ENCODE assay signal across 30 mouse cellular contexts in genomic region chr2:119296756-119297155, GRCm38 (mm10). TPM values are rescaled to one million over a fixed set of nuclear protein-coding genes. Genes with fewer than 3 reads are reported as not detected.
DNase-seq lines count a peak whose midpoint lies in the region; ATAC-seq and TF ChIP-seq lines count a peak whose summit lies in the region.
"Had no signal": no experiment of that assay in that cellular context is flagged by ENCODE, and none has a peak within 500 bp of the region (broad histone marks: within the 10 kb centered on the region; RNA-seq: fewer than 3 reads in every experiment).

No protein-coding gene starts in this region.

- H3K27me3 ChIP-seq in liver, postnatal 0 days (ENCODE audit: insufficient read depth, low read length): no peaks in the 10 kb centered on the region
- peaks cover 10% of the 10 kb centered on the region; the same call in 1 of the 2 replicates for H3K27me3 ChIP-seq in E14TG2a.4 (ENCODE audit: insufficient read depth, low read length)
- H3K27me3 ChIP-seq: embryonic facial prominence, embryonic 12.5 days; embryonic facial prominence, embryonic 15.5 days; forebrain, embryonic 12.5 days; forebrain, embryonic 15.5 days; hindbrain, embryonic 13.5 days; intestine, embryonic 15.5 days; Patski had no signal

- peak; percentile 28 for DNase-seq in cerebellum, adult 9-11 months
- DNase-seq in cerebellum, adult 11 months: no peak
- peak; percentile 39 for DNase-seq in liver, postnatal 0 days
- DNase-seq in liver (no peak), ES-E14 (ENCODE audit: low read depth, low spot score) (no peak)
- DNase-seq in left cerebral cortex, postnatal 36 days (ENCODE audit: low spot score in 2 of 2): no peak
- DNase-seq: adrenal gland, postnatal 14 days; cerebellum, adult 18-20 months; cerebellum, postnatal 10 days; gastrocnemius, postnatal 25 days; heart, adult 2 months; heart, postnatal 36 days had no signal

- no peak for TF ChIP-seq EP300 in liver, postnatal 0 days (IDR thresholded peaks at IDR 0.05; ENCODE audit: low read depth)

- H3K9me3 ChIP-seq in liver, postnatal 0 days (ENCODE audit: low read length): no peaks in the 10 kb centered on the region
- H3K9me3 ChIP-seq in E14TG2a.4 (ENCODE audit: low read length) (no peaks in the 10 kb centered on the region), ES-E14 (ENCODE audit: control insufficient read depth, insufficient read depth, low read depth, low read length) (no peaks in the 10 kb centered on the region)
- H3K9me3 ChIP-seq: embryonic facial prominence, embryonic 12.5 days; embryonic facial prominence, embryonic 15.5 days; forebrain, embryonic 12.5 days; forebrain, embryonic 15.5 days; G1E; hindbrain, embryonic 10.5 days; hindbrain, embryonic 13.5 days; intestine, embryonic 15.5 days had no signal

- H3K4me3 ChIP-seq in liver, postnatal 0 days (ENCODE audit: low read depth, low read length): no peak overlapping the region
- H3K4me3 ChIP-seq in E14TG2a.4 (replicated peaks; ENCODE audit: low read length) (peak overlapping the region; percentile 35; the same call in 1 of the 2 replicates), ES-E14 (ENCODE audit: insufficient read depth in 1 of 2, low read depth in 1 of 2, low read length in 2 of 2, poor library complexity in 1 of 2, severe bottlenecking in 1 of 2) (no peak overlapping the region)
- H3K4me3 ChIP-seq: embryonic facial prominence, embryonic 12.5 days; embryonic facial prominence, embryonic 15.5 days; forebrain, embryonic 12.5 days; forebrain, embryonic 15.5 days; heart, adult 2 months; hindbrain, embryonic 10.5 days; hindbrain, embryonic 13.5 days; intestine, embryonic 15.5 days had no signal

- no peak for TF ChIP-seq CTCF in liver, postnatal 0 days (IDR thresholded peaks at IDR 0.05; ENCODE audit: low read depth)
- TF ChIP-seq CTCF in E14TG2a.4 (conservative IDR thresholded peaks at IDR 0.05; ENCODE audit: low read length): no peak

- ATAC-seq in liver, postnatal 0 days: no peak
- ATAC-seq in erythroid progenitor cell, adult 5-6 weeks (replicated peaks; ENCODE audit: low FRiP score, poor library complexity, severe bottlenecking): no peak
- ATAC-seq: CD4-positive, CD25-positive, alpha-beta regulatory T cell, adult 4 months; forebrain, embryonic 15.5 days; hindbrain, embryonic 16.5 days; intestine, embryonic 15.5 days; Patski had no signal

- H3K9ac ChIP-seq in liver, postnatal 0 days (replicated peaks): no peak overlapping the region
- H3K9ac ChIP-seq in ES-E14 (ENCODE audit: insufficient read depth, low read depth, low read length, poor library complexity, severe bottlenecking): 0 out of 2 replicates have a peak overlapping the region, but pooled peaks have one; percentile 40
- H3K9ac ChIP-seq: embryonic facial prominence, embryonic 12.5 days; embryonic facial prominence, embryonic 15.5 days; forebrain, embryonic 12.5 days; forebrain, embryonic 15.5 days; hindbrain, embryonic 13.5 days; intestine, embryonic 15.5 days had no signal

- H3K4me2 ChIP-seq in liver, postnatal 0 days (ENCODE audit: low read depth, low read length): no peak overlapping the region
- H3K4me2 ChIP-seq: embryonic facial prominence, embryonic 12.5 days; embryonic facial prominence, embryonic 15.5 days; forebrain, embryonic 12.5 days; forebrain, embryonic 15.5 days; heart, embryonic 11.5 days; hindbrain, embryonic 13.5 days; intestine, embryonic 15.5 days had no signal

- H3K4me1 ChIP-seq in liver, postnatal 0 days (ENCODE audit: insufficient read depth): peaks cover 22% of the 10 kb centered on the region
- H3K4me1 ChIP-seq in E14TG2a.4 (replicated peaks; ENCODE audit: low read depth, low read length) (peaks cover 65% of the 10 kb centered on the region), ES-E14 (ENCODE audit: control insufficient read depth in 2 of 2, insufficient read depth in 2 of 2, low read length in 2 of 2, poor library complexity in 1 of 2) (peaks cover 1 to 16% of the 10 kb centered on the region in 2 experiments; a peak in 2 of 4 replicates)

- no peak overlapping the region for H3K27ac ChIP-seq in liver, postnatal 0 days (ENCODE audit: low read depth)
- H3K27ac ChIP-seq in ES-E14 (ENCODE audit: insufficient read depth, low read depth, low read length, poor library complexity, severe bottlenecking): no peak overlapping the region
- H3K27ac ChIP-seq: embryonic facial prominence, embryonic 12.5 days; embryonic facial prominence, embryonic 15.5 days; forebrain, embryonic 12.5 days; forebrain, embryonic 15.5 days; heart, adult 2 months; hindbrain, embryonic 10.5 days; hindbrain, embryonic 13.5 days; intestine, embryonic 15.5 days had no signal

- H3K36me3 ChIP-seq in liver, postnatal 0 days (replicated peaks; ENCODE audit: insufficient read depth, low read length): peaks cover 51% of the 10 kb centered on the region
- H3K36me3 ChIP-seq in E14TG2a.4 (ENCODE audit: insufficient read depth, low read length) (peaks cover 66% of the 10 kb centered on the region), ES-E14 (ENCODE audit: control insufficient read depth, insufficient read depth, low read length, poor library complexity, severe bottlenecking) (peaks cover 40% of the 10 kb centered on the region; the same call in 1 of the 2 replicates)

- WGBS in liver, postnatal 0 days (ENCODE audit: insufficient replicate concordance): 83% methylated on average over 12 of the region's 12 CpGs

- intact Hi-C loops in left cerebral cortex, postnatal 36 days (cut with DNase I): loop anchor here (5.0 to 10.0 kb wide), 2 partner anchors 141 to 218 kb away; no protein-coding TSS in a partner anchor

- in situ Hi-C loops in ES-E14 (cut with MboI; ENCODE audit: low sequenced_read_pairs in 2 of 2, unreplicated experiment in 2 of 2): loop anchor here in 1 of 2 experiments (10.0 kb wide), 1 partner anchor 218 kb away; no protein-coding TSS in a partner anchor

TF ChIP-seq in ES-E14, 5 proteins besides CTCF, POLR2A, EP300 and RAD21:
- TF ChIP-seq ZNF384 (IDR thresholded peaks at IDR 0.05; ENCODE audit: low read depth, low read length) (no peak), HCFC1 (IDR thresholded peaks at IDR 0.05; ENCODE audit: borderline replicate concordance, insufficient read depth, low read length) (no peak), ZC3H11A (IDR thresholded peaks at IDR 0.05; ENCODE audit: borderline replicate concordance, low read depth, low read length) (no peak), MAFK (IDR thresholded peaks at IDR 0.05; ENCODE audit: insufficient read depth, low read depth, low read length) (no peak), CHD2 (IDR thresholded peaks at IDR 0.05; ENCODE audit: low read depth, low read length) (no peak)

RNA-seq across cellular contexts. Expression of gene Vps18, which starts 8.2 kb away (rescaled TPM):
- 4.7 TPM in 2 replicates for polyA plus RNA-seq in liver, postnatal 0 days (2015; fragmentation: Nextera tagmentation; extraction: Ambion mirVana)
- total RNA-seq in ES-E14 (2012; rRNA removed): 17.0 and 17.8 TPM in 2 replicates
- 10 to 100 TPM; 47.7 to 50.1 TPM for total RNA-seq in left cerebral cortex, postnatal 36 days (2021)
- 1.1 and 2.1 TPM in 2 replicates for total RNA-seq in erythroid progenitor cell, adult 5-6 weeks (2015; ENCODE audit: low replicate concordance)
- 3.7 and 4.1 TPM in 2 replicates for total RNA-seq in erythroid progenitor cell, adult 5-6 weeks (2017; ENCODE audit: low replicate concordance)

RNA-seq across cellular contexts. Expression of gene Rhov, which starts 25.7 kb away (rescaled TPM):
- polyA plus RNA-seq in liver, postnatal 0 days (2015; fragmentation: Nextera tagmentation; extraction: Ambion mirVana): not detected in 2 replicates
- 1.8 and 1.9 TPM in 2 replicates for total RNA-seq in ES-E14 (2012; rRNA removed)
- 10 to 100 TPM in 1 of 2 experiments, 1 to 10 TPM in 1; 7.9 to 10.9 TPM for total RNA-seq in left cerebral cortex, postnatal 36 days (2021)
- not detected in 2 replicates for total RNA-seq in erythroid progenitor cell, adult 5-6 weeks (2015; ENCODE audit: low replicate concordance)
- total RNA-seq in erythroid progenitor cell, adult 5-6 weeks (2017; ENCODE audit: low replicate concordance): not detected in 2 replicates
- total RNA-seq: adrenal gland, postnatal 14 days; gastrocnemius, adult 8-10 months; gastrocnemius, postnatal 25 days; heart, adult 2 months; heart, postnatal 36 days had no signal
- polyA plus RNA-seq: CD4-positive, CD25-positive, alpha-beta regulatory T cell, adult 4 months; G1E; heart, embryonic 11.5 days; heart, postnatal 0 days had no signal

RNA-seq across cellular contexts. Expression of gene Dll4, which starts 28.8 kb away (rescaled TPM):
- 1.8 and 1.9 TPM in 2 replicates for polyA plus RNA-seq in liver, postnatal 0 days (2015; fragmentation: Nextera tagmentation; extraction: Ambion mirVana)
- total RNA-seq in ES-E14 (2012; rRNA removed): 0.27 and 0.42 TPM in 2 replicates
- total RNA-seq in left cerebral cortex, postnatal 36 days (2021): 1 to 10 TPM; 3.2 to 3.8 TPM
- not detected in 2 replicates for total RNA-seq in erythroid progenitor cell, adult 5-6 weeks (2015; ENCODE audit: low replicate concordance)
- total RNA-seq in erythroid progenitor cell, adult 5-6 weeks (2017; ENCODE audit: low replicate concordance): not detected in 2 replicates
- total RNA-seq: common myeloid progenitor, adult 5-6 weeks had no signal
- polyA plus RNA-seq: C2C12; CD4-positive, CD25-positive, alpha-beta regulatory T cell, adult 4 months had no signal

RNA-seq across cellular contexts. Expression of gene Chac1, which starts 54.3 kb away (rescaled TPM):
- polyA plus RNA-seq in liver, postnatal 0 days (2015; fragmentation: Nextera tagmentation; extraction: Ambion mirVana): 0.35 and 0.36 TPM in 2 replicates
- 20.9 and 31.0 TPM in 2 replicates for total RNA-seq in ES-E14 (2012; rRNA removed)
- 1 to 10 TPM; 8.2 to 8.9 TPM for total RNA-seq in left cerebral cortex, postnatal 36 days (2021)
- 4.3 TPM in 1 of 2 replicates, not detected in the other for total RNA-seq in erythroid progenitor cell, adult 5-6 weeks (2015; ENCODE audit: low replicate concordance)
- 0.13 TPM in 1 of 2 replicates, not detected in the other for total RNA-seq in erythroid progenitor cell, adult 5-6 weeks (2017; ENCODE audit: low replicate concordance)
- total RNA-seq: common myeloid progenitor, adult 5-6 weeks; G1E had no signal
- polyA plus RNA-seq: CD4-positive, CD25-positive, alpha-beta regulatory T cell, adult 4 months; G1E had no signal

RNA-seq across cellular contexts. Expression of gene Spint1, which starts 59.6 kb away (rescaled TPM):
- 0.44 and 0.60 TPM in 2 replicates for polyA plus RNA-seq in liver, postnatal 0 days (2015; fragmentation: Nextera tagmentation; extraction: Ambion mirVana)
- total RNA-seq in ES-E14 (2012; rRNA removed): 80.3 and 167 TPM in 2 replicates
- total RNA-seq in left cerebral cortex, postnatal 36 days (2021): 1 to 10 TPM in 1 of 2 experiments, under 1 TPM in 1; 0.76 to 1.3 TPM
- total RNA-seq in erythroid progenitor cell, adult 5-6 weeks (2015; ENCODE audit: low replicate concordance): not detected in 2 replicates
- total RNA-seq in erythroid progenitor cell, adult 5-6 weeks (2017; ENCODE audit: low replicate concordance): not detected in 2 replicates
- total RNA-seq: heart, adult 2 months; heart, postnatal 36 days had no signal
- polyA plus RNA-seq: CD4-positive, CD25-positive, alpha-beta regulatory T cell, adult 4 months; G1E had no signal

Comparison
In these comparisons a context has a peak if more than half of its experiments do, and no peak if none do; other contexts are left out.
1. DNase-seq: peak in cerebellum, adult 9-11 months (single experiment) and liver, postnatal 0 days (single experiment); none in cerebellum, adult 11 months (single experiment), liver (single experiment), ES-E14 (single experiment) and left cerebral cortex, postnatal 36 days (0 of 2).